Mouse (Mus musculus): ENCODE measurements around the gene Tmed3. TPM values are rescaled to one million over a fixed set of nuclear protein-coding genes. Genes with fewer than 3 reads are reported as not detected.

The Tmed3 gene
- 44.5 and 44.8 TPM in 2 replicates for polyA plus RNA-seq (2012; rRNA removed)

- DNase-seq (ENCODE audit: extremely low spot score in 1 of 2, low spot score in 1 of 2): peak; percentile 87 to 96
These were observed at the start of gene Tmed3 for GRCm38 (mm10) chr9:89704265-89705196. Tmed3 (minus strand) TSS chr9:89705068.

GRCm38 (mm10) chr9:89740041-89740440 lies 35.2 kb upstream of the Tmed3 start:
- no peak for DNase-seq (ENCODE audit: extremely low spot score in 1 of 2, low spot score in 1 of 2)

GRCm38 (mm10) chr9:89738295-89738694 lies 33.4 kb upstream of the Tmed3 start, which contains the start of gene Ankrd34c:
Ankrd34c (minus strand) TSS chr9:89738475.
- DNase-seq (ENCODE audit: extremely low spot score in 1 of 2, low spot score in 1 of 2): peak in 1 of 2 experiments; percentile 64

DNA sequence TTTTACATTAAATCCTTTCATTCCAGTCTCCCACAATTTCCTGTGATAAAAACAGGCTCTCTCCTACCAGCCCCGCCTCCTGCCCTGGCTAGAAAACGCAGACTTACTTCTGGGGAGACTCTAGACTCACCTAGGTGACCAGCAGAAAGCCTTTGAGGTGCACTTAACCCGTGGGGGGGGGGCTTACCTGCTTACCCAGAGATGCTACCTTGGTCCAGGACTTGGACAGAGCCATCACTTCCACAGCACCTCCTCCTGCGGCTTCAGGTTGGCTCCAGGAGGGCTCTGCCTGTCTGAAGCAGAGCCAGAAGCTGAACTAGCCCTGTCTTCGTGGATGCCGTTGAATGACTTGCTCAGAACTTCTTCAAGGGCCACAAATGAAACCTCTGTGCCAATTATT lies 33.0 kb upstream of the Tmed3 start:
- DNase-seq (ENCODE audit: extremely low spot score in 1 of 2, low spot score in 1 of 2): peak in 1 of 2 experiments; percentile 46

DNA sequence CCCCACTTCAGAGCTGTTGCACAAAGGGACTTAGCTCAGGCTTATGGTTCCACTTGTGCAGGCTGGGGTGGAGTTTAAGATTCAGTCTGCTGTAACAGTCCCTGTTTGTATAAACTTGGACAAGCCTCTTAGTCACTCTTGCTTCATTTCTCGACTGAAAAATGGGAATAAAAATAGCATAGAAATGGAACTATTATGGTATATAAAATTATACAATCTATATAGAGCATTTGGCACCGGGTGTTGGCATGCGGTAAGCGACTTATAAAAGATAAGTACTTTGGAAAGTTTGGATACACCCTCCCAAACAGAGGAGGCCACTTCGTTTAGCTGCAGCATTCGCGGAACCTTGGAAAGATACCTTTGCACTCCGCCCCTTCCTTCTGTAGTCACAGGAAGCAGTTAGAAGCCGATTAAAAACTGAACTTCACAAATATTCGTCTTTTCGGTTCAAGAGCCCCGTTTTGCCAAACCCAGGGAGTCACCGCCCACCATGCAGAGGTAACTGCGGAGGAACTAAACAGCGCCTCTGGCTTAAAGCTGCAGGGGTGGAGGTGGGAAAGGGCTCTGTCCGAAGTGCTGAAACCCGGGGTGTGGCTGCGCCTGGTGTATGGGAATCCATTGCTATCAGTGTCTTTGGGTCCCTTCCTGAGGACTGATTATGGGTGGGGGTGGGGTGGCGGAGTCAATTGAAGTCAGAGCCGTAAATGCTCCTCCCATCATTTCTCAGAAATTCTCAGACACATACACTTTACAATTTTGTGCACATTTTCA lies 32.3 kb upstream of the Tmed3 start:
- peak in 1 of 2 experiments; percentile 33 for DNase-seq (ENCODE audit: extremely low spot score in 1 of 2, low spot score in 1 of 2)

- peak in 1 of 2 experiments; percentile 37 for DNase-seq (ENCODE audit: extremely low spot score in 1 of 2, low spot score in 1 of 2)
These were observed 2.0 kb upstream of the Tmed3 start for GRCm38 (mm10) chr9:89706906-89707305.

DNA sequence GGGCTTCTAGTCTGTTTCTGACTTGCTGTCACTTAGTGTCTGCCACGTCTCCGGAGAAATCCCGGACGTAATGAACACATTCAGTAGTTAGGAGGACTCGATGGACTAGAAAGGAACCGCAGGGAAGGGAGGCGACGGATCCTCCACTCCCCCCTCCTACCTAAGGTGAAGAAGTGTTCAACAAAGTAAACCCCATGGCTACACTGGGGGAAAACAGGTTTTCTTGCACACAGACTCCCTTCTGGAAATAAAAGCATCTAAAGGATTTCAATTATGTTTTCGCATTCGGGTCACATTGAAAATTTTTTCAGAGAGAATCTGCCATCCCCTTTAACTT lies 297 bp upstream of the Tmed3 start:
- no peak for DNase-seq (ENCODE audit: extremely low spot score in 1 of 2, low spot score in 1 of 2)

GRCm38 (mm10) chr9:89700910-89701457 lies 3.9 kb downstream of the Tmed3 start:
- DNase-seq (ENCODE audit: extremely low spot score in 1 of 2, low spot score in 1 of 2): no peak

- DNase-seq (ENCODE audit: extremely low spot score in 1 of 2, low spot score in 1 of 2): no peak
These were observed 9.7 kb downstream of the Tmed3 start for GRCm38 (mm10) chr9:89695143-89695542.

- no peak for DNase-seq (ENCODE audit: extremely low spot score in 1 of 2, low spot score in 1 of 2)
These were observed 11.2 kb downstream of the Tmed3 start for GRCm38 (mm10) chr9:89693670-89694069.

- DNase-seq (ENCODE audit: extremely low spot score in 1 of 2, low spot score in 1 of 2): no peak
These were observed 15.7 kb downstream of the Tmed3 start for GRCm38 (mm10) chr9:89689179-89689578.

DNA sequence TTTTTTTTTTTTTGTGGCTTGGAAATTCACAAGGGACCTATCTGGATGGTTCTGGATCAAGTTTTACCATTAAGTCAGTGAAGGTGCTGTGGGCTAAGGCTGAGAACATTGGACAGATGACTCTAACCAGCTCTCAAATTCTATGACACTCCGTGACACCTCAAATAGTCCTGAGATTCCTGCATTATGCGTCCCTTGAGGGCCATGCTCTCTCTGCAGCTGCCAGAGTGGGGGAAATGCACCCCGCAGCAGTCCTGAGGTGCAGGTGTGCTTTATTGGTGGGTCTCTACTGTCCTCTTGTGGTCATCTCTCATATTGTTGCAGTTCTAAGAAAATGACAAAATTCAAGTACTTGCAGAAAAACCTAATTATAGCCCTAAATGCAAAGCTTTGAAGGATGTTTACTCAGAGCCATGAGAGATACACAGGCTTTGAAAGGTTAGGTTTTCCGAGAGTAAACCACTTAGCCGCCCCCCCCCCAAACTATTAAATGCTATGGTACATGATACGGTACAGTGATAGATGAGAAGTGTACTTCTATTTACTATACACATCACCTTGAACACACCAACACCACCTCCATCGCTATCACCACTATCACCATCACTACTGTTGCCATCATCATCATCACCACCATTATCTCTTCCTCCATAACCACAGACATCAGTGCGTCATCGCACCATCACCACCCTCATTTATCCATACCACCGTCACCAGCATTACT lies 17.2 kb downstream of the Tmed3 start:
- DNase-seq (ENCODE audit: extremely low spot score in 1 of 2, low spot score in 1 of 2): peak in 1 of 2 experiments; percentile 65

GRCm38 (mm10) chr9:89686262-89686661 lies 18.6 kb downstream of the Tmed3 start:
- DNase-seq (ENCODE audit: extremely low spot score in 1 of 2, low spot score in 1 of 2): peak in 1 of 2 experiments; percentile 23

DNA sequence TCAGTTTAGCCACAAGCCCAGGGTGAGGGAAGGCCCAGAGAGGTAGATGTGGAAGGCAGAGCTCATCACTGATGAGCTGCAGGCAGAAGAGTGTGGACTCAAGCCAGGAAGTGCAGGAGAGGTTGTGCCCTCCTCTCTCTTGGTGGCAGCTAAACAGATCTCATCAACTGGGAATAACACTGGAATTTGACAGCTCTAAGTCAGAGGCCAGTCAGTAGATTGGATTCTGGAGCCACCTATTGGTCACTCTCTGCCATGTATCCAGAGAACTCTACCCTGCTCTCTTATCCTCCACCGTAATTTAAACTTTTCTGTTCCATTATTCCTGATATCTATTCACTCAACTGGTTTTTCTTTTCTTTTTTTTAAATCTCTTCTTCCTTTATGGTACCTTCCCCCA lies 25.9 kb downstream of the Tmed3 start:
- DNase-seq (ENCODE audit: extremely low spot score in 1 of 2, low spot score in 1 of 2): peak in 1 of 2 experiments; percentile 33

GRCm38 (mm10) chr9:89674014-89674618 lies 30.8 kb downstream of the Tmed3 start:
- peak; percentile 46 to 93 for DNase-seq (ENCODE audit: extremely low spot score in 1 of 2, low spot score in 1 of 2)

DNA sequence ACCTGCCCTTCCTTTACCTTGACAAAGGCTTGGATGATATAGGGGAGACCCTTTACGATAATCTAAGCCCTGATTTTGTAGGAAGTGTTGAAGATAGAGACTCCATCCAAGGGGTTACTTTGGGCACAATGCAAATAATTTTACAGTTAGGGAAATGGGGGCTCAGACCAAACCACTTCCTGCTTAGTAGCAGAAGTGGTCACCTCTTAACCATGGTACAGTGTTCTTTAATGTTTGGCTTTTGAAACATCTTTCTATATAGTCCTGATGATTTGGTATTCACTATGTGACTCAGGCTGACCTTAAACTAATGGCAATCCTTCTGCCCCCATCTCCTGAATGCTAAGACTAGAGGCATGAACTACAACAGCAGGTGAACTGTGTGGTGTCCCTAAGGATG lies 31.5 kb downstream of the Tmed3 start:
- DNase-seq (ENCODE audit: extremely low spot score in 1 of 2, low spot score in 1 of 2): no peak

DNA sequence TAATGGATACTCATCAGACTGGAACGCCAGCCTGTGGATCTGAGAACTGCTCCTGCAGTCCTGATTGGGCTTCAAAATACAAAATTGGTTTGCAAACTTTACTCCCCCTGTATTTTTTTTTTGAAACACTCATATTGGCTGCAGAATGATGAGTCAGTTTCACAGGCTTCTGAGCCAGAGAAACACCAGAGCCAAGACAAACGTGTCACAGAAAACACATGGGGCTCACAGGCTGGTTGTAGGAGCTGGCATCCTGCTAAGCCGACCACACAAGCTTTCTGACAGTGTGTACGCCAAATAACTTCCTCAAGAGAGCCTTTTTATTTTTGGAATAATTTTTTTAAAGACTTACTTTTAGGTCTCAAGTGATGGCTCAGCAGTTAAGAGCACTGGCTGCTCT lies 35.0 kb downstream of the Tmed3 start:
- DNase-seq (ENCODE audit: extremely low spot score in 1 of 2, low spot score in 1 of 2): peak; percentile 58 to 72

DNA sequence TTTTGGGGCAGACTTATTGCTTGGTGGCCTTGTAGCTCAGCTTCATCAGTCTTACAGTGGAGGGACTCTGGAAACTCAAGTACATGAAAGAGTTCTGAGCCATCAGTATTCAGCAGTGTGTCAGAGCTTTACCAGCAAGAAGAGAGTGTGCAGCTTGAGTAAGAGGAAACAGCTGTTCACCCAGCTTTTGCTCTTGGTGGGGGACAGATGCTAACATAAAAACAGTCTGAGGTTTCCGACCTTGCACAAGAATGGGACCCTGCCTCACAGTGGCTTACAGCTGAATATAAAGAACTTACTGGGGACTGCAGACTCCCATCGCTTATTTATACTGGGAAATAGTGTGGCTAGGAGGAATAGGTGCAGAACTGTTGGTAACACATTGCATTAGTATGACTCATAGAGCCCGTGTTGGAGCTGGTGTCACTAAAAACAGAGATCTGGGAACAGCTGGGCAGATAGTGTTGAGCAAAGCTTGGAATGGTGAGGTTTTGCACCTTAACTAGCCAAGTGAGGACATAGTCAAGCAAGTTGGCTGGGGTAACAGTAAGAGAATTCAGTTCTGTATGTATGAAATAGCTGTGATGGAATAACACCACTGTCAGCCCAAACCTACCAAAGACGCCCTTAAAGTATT lies 37.4 kb downstream of the Tmed3 start:
- peak in 1 of 2 experiments; percentile 4 for DNase-seq (ENCODE audit: extremely low spot score in 1 of 2, low spot score in 1 of 2)

DNA sequence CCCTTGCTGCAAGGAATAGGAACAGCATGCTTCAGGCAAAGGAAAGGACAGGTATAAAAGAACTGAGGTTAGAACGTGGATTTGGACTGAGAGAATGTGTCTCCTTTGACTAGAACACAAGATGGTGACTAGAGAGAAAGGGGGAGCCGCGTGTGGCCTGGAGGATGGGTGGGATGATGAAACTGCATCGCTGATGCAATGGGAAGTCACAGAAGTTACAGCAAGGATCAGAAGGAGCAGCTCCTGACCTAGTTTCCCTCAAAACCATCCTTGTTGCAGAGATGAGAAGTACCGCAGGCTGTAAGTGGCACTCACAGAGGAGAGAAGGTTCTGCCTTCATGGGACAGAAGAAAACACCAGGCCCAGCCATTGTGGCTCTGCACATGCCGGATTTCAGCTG lies 54.0 kb downstream of the Tmed3 start:
- no peak for DNase-seq (ENCODE audit: extremely low spot score in 1 of 2, low spot score in 1 of 2)

All from frontal cortex, adult 2 months (tissue).